Mouse (Mus musculus): ENCODE measurements around the gene Phex.

The Phex gene

GRCm38 (mm10) chrX:157415212-157415611 lies at the start of gene Phex:
Gene Phex (minus strand): TSS chrX:157415312.
- no peak for TF ChIP-seq GATA4 (IDR thresholded peaks at IDR 0.05; ENCODE audit: insufficient replicate concordance, low read length)

- TF ChIP-seq GATA4 (IDR thresholded peaks at IDR 0.05; ENCODE audit: insufficient replicate concordance, low read length) = no peak
These were observed 47.6 kb upstream of the Phex start for GRCm38 (mm10) chrX:157462716-157463115.

GRCm38 (mm10) chrX:157454430-157454829 lies 39.3 kb upstream of the Phex start:
- no peak for TF ChIP-seq GATA4 (IDR thresholded peaks at IDR 0.05; ENCODE audit: insufficient replicate concordance, low read length)

GRCm38 (mm10) chrX:157449000-157449399 lies 33.9 kb upstream of the Phex start:
- TF ChIP-seq GATA4 (IDR thresholded peaks at IDR 0.05; ENCODE audit: insufficient replicate concordance, low read length) = no peak

- no peak for TF ChIP-seq GATA4 (IDR thresholded peaks at IDR 0.05; ENCODE audit: insufficient replicate concordance, low read length)
These were observed 32.3 kb upstream of the Phex start for GRCm38 (mm10) chrX:157447431-157447830.

GRCm38 (mm10) chrX:157434768-157435167 lies 19.7 kb upstream of the Phex start:
- no peak for TF ChIP-seq GATA4 (IDR thresholded peaks at IDR 0.05; ENCODE audit: insufficient replicate concordance, low read length)

GRCm38 (mm10) chrX:157419451-157419850 lies 4.3 kb upstream of the Phex start:
- TF ChIP-seq GATA4 (IDR thresholded peaks at IDR 0.05; ENCODE audit: insufficient replicate concordance, low read length) = no peak

GRCm38 (mm10) chrX:157404919-157405318 lies 10.2 kb downstream of the Phex start:
- no peak for TF ChIP-seq GATA4 (IDR thresholded peaks at IDR 0.05; ENCODE audit: insufficient replicate concordance, low read length)

- no peak for TF ChIP-seq GATA4 (IDR thresholded peaks at IDR 0.05; ENCODE audit: insufficient replicate concordance, low read length)
These were observed 23.9 kb downstream of the Phex start for GRCm38 (mm10) chrX:157391241-157391640.

- no peak for TF ChIP-seq GATA4 (IDR thresholded peaks at IDR 0.05; ENCODE audit: insufficient replicate concordance, low read length)
These were observed 25.0 kb downstream of the Phex start for GRCm38 (mm10) chrX:157390102-157390501.

GRCm38 (mm10) chrX:157388419-157388818 lies 26.7 kb downstream of the Phex start:
- no peak for TF ChIP-seq GATA4 (IDR thresholded peaks at IDR 0.05; ENCODE audit: insufficient replicate concordance, low read length)

- TF ChIP-seq GATA4 (IDR thresholded peaks at IDR 0.05; ENCODE audit: insufficient replicate concordance, low read length) = no peak
These were observed 28.1 kb downstream of the Phex start for GRCm38 (mm10) chrX:157387025-157387424.

- no peak for TF ChIP-seq GATA4 (IDR thresholded peaks at IDR 0.05; ENCODE audit: insufficient replicate concordance, low read length)
These were observed 36.3 kb downstream of the Phex start for GRCm38 (mm10) chrX:157378822-157379221.

GRCm38 (mm10) chrX:157377456-157377855 lies 37.7 kb downstream of the Phex start:
- TF ChIP-seq GATA4 (IDR thresholded peaks at IDR 0.05; ENCODE audit: insufficient replicate concordance, low read length) = no peak

GRCm38 (mm10) chrX:157373873-157374272 lies 41.2 kb downstream of the Phex start:
- no peak for TF ChIP-seq GATA4 (IDR thresholded peaks at IDR 0.05; ENCODE audit: insufficient replicate concordance, low read length)

GRCm38 (mm10) chrX:157369166-157369565 lies 45.9 kb downstream of the Phex start:
- TF ChIP-seq GATA4 (IDR thresholded peaks at IDR 0.05; ENCODE audit: insufficient replicate concordance, low read length) = no peak

- no peak for TF ChIP-seq GATA4 (IDR thresholded peaks at IDR 0.05; ENCODE audit: insufficient replicate concordance, low read length)
These were observed 59.6 kb downstream of the Phex start for GRCm38 (mm10) chrX:157355521-157355920.

- no peak for TF ChIP-seq GATA4 (IDR thresholded peaks at IDR 0.05; ENCODE audit: insufficient replicate concordance, low read length)
These were observed 68.9 kb downstream of the Phex start for GRCm38 (mm10) chrX:157346201-157346600.

Data from liver, adult (tissue).